Comparison of ENCODE assay signal across 8 mouse cellular contexts in the genomic region with DNA sequence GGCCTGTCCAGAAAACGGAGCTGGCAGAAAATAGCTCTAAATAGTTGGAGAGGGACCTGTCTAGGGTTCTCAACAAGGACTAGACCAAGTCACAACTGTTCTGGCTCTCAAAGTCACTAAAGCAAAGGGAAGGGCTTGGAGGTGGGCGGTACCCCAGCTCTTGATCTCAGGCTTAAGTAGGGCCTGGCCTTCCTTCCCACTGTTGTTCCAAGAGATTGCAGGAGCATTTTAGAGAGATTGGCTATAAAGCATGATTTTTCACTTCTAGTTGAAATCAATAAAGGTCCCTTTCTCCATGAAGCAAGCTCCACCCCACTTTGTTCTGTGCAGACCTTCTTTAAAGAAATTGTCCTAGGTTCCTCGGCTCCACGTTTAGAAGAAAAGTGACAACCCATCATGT. TPM values are rescaled to one million over a fixed set of nuclear protein-coding genes. Genes with fewer than 3 reads are reported as not detected.
DNase-seq lines count a peak whose midpoint lies in the region; ATAC-seq and TF ChIP-seq lines count a peak whose summit lies in the region.

No protein-coding gene starts in this region.

- 0 out of 2 replicates have a peak, but pooled peaks cover 3% of the 10 kb centered on the region for H3K4me1 ChIP-seq in liver, adult 2 months (ENCODE audit: control insufficient read depth, insufficient read depth, low read length)
- peaks cover 23% of the 10 kb centered on the region for H3K4me1 ChIP-seq in embryonic facial prominence, embryonic 10.5 days
- H3K4me1 ChIP-seq in limb, embryonic 10.5 days = peaks cover 16% of the 10 kb centered on the region
- peaks cover 6% of the 10 kb centered on the region; the same call in 1 of the 2 replicates for H3K4me1 ChIP-seq in olfactory bulb, adult 2 months (ENCODE audit: control insufficient read depth, insufficient read depth, low read length)

- H3K27ac ChIP-seq in liver, adult 2 months (replicated peaks; ENCODE audit: insufficient read depth, low read depth, low read length) = no peak overlapping the region
- peak overlapping the region; percentile 94 for H3K27ac ChIP-seq in embryonic facial prominence, embryonic 10.5 days (replicated peaks)
- peak overlapping the region; percentile 92 for H3K27ac ChIP-seq in limb, embryonic 10.5 days
- 0 out of 2 replicates have a peak overlapping the region, but pooled peaks have one; percentile 10 for H3K27ac ChIP-seq in olfactory bulb, adult 2 months (ENCODE audit: insufficient read depth, low read depth, low read length)

- H3K27me3 ChIP-seq in liver, adult 2 months (ENCODE audit: control insufficient read depth, insufficient read depth, low read length) = no peaks in the 10 kb centered on the region
- H3K27me3 ChIP-seq in embryonic facial prominence, embryonic 10.5 days (replicated peaks; ENCODE audit: low read depth, poor library complexity, severe bottlenecking) = peaks cover 16% of the 10 kb centered on the region
- H3K27me3 ChIP-seq in limb, embryonic 10.5 days (ENCODE audit: low read depth, poor library complexity, severe bottlenecking) = peaks cover 4% of the 10 kb centered on the region; the same call in 1 of the 2 replicates

- H3K4me3 ChIP-seq in liver, adult 2 months (ENCODE audit: insufficient read depth, low read depth, low read length) = 0 out of 2 replicates have a peak overlapping the region, but pooled peaks have one; percentile 76
- peak overlapping the region; percentile 89 for H3K4me3 ChIP-seq in embryonic facial prominence, embryonic 10.5 days
- H3K4me3 ChIP-seq in limb, embryonic 10.5 days = peak overlapping the region; percentile 89
- H3K4me3 ChIP-seq in olfactory bulb, adult 2 months (ENCODE audit: insufficient read depth, low read depth, low read length) = no peak overlapping the region; the same call in 1 of the 2 replicates

- H3K9ac ChIP-seq in liver, adult 2 months (ENCODE audit: low read depth, low read length) = peak overlapping the region; percentile 61; the same call in 1 of the 2 replicates

- no peaks in the 10 kb centered on the region for H3K9me3 ChIP-seq in embryonic facial prominence, embryonic 10.5 days
- H3K9me3 ChIP-seq in limb, embryonic 10.5 days (replicated peaks) = no peaks in the 10 kb centered on the region

- TF ChIP-seq POLR2A in liver, adult 2 months (IDR thresholded peaks at IDR 0.05; ENCODE audit: extremely low read depth, insufficient read depth, low read length) = no peak
- no peak for TF ChIP-seq POLR2A in olfactory bulb, adult 2 months (IDR thresholded peaks at IDR 0.05; ENCODE audit: insufficient read depth, low read depth, low read length)

- H3K36me3 ChIP-seq in liver, adult 2 months (ENCODE audit: control insufficient read depth, insufficient read depth, low read length) = no peaks in the 10 kb centered on the region
- no peaks in the 10 kb centered on the region for H3K36me3 ChIP-seq in embryonic facial prominence, embryonic 10.5 days (replicated peaks)
- H3K36me3 ChIP-seq in limb, embryonic 10.5 days = no peaks in the 10 kb centered on the region

- no peak for DNase-seq in liver, adult 2 months (ENCODE audit: extremely low read depth, low read depth, low spot score)
- no peak for DNase-seq in liver
- DNase-seq in embryonic facial prominence, embryonic 10.5 days (ENCODE audit: low spot score) = no peak
- DNase-seq in limb, embryonic 10.5 days (ENCODE audit: low spot score) = no peak
- DNase-seq in retina, postnatal 1 day = no peak
- DNase-seq in right cerebral cortex, adult 18-20 months = no peak

- ATAC-seq in activated CD4-positive, CD25-positive, alpha-beta regulatory T cell, adult 4 months = no peak

- WGBS in liver, adult 2 months = 51% methylated on average over 4 of the region's 4 CpGs
- 64% methylated on average over 4 of the region's 4 CpGs for WGBS in embryonic facial prominence, embryonic 10.5 days
- 76% methylated on average over 4 of the region's 4 CpGs for WGBS in limb, embryonic 10.5 days
- WGBS in olfactory bulb, adult 2 months = 57% methylated on average over 4 of the region's 4 CpGs

- no peak for TF ChIP-seq CTCF in liver, adult 2 months (IDR thresholded peaks at IDR 0.05; ENCODE audit: low read depth, low read length)
- no peak for TF ChIP-seq CTCF in olfactory bulb, adult 2 months (IDR thresholded peaks at IDR 0.05; ENCODE audit: insufficient read depth, low read depth, low read length)

- no peaks in the 10 kb centered on the region for H3K79me2 ChIP-seq in liver, adult 2 months (ENCODE audit: control insufficient read depth, insufficient read depth, low read length)

RNA-seq across cellular contexts. Expression of a gene that starts 0.7 kb away (rescaled TPM):
- 0.18 and 1.0 TPM in 2 replicates for total RNA-seq in liver, adult 2 months (2014; rRNA removed)
- polyA plus RNA-seq in liver, adult 2 months (2012; rRNA removed) = 1.6 and 2.6 TPM in 2 replicates
- 61.6 and 62.0 TPM in 2 replicates for polyA plus RNA-seq in embryonic facial prominence, embryonic 10.5 days (2016; fragmentation: Nextera tagmentation; extraction: Ambion mirVana)
- polyA plus RNA-seq in limb, embryonic 10.5 days (2016; fragmentation: Nextera tagmentation; extraction: Ambion mirVana) = 66.8 and 67.6 TPM in 2 replicates
- polyA plus RNA-seq in olfactory bulb, adult 2 months (2012; ENCODE audit: insufficient read depth, insufficient read length, low replicate concordance, missing spikeins) = not detected in 2 replicates
- polyA plus RNA-seq in activated CD4-positive, CD25-positive, alpha-beta regulatory T cell, adult 4 months (2017; shearing (Covaris generic)) = 10 to 100 TPM; 12.2 to 13.0 TPM

RNA-seq across cellular contexts. Expression of a gene that starts 2.9 kb away (rescaled TPM):
- total RNA-seq in liver, adult 2 months (2014; rRNA removed) = under 0.01 TPM in 1 of 2 replicates, not detected in the other
- polyA plus RNA-seq in liver, adult 2 months (2012; rRNA removed) = not detected in 2 replicates
- 0.05 TPM in 1 of 2 replicates, not detected in the other for polyA plus RNA-seq in embryonic facial prominence, embryonic 10.5 days (2016; fragmentation: Nextera tagmentation; extraction: Ambion mirVana)
- 0.13 and 0.36 TPM in 2 replicates for polyA plus RNA-seq in limb, embryonic 10.5 days (2016; fragmentation: Nextera tagmentation; extraction: Ambion mirVana)
- not detected in 2 replicates for polyA plus RNA-seq in olfactory bulb, adult 2 months (2012; ENCODE audit: insufficient read depth, insufficient read length, low replicate concordance, missing spikeins)
- polyA plus RNA-seq in activated CD4-positive, CD25-positive, alpha-beta regulatory T cell, adult 4 months (2017; shearing (Covaris generic)) = not detected

RNA-seq across cellular contexts. Expression of a gene that starts 15.2 kb away (rescaled TPM):
- 1.3 and 1.6 TPM in 2 replicates for total RNA-seq in liver, adult 2 months (2014; rRNA removed)
- polyA plus RNA-seq in liver, adult 2 months (2012; rRNA removed) = 3.1 and 3.7 TPM in 2 replicates
- polyA plus RNA-seq in embryonic facial prominence, embryonic 10.5 days (2016; fragmentation: Nextera tagmentation; extraction: Ambion mirVana) = 12.6 and 14.1 TPM in 2 replicates
- 5.9 and 9.0 TPM in 2 replicates for polyA plus RNA-seq in limb, embryonic 10.5 days (2016; fragmentation: Nextera tagmentation; extraction: Ambion mirVana)
- not detected in 2 replicates for polyA plus RNA-seq in olfactory bulb, adult 2 months (2012; ENCODE audit: insufficient read depth, insufficient read length, low replicate concordance, missing spikeins)
- polyA plus RNA-seq in activated CD4-positive, CD25-positive, alpha-beta regulatory T cell, adult 4 months (2017; shearing (Covaris generic)) = 1 to 10 TPM in 1 of 2 experiments, under 1 TPM in 1; 0.91 to 2.7 TPM

RNA-seq across cellular contexts. Expression of a gene that starts 20.2 kb away (rescaled TPM):
- total RNA-seq in liver, adult 2 months (2014; rRNA removed) = not detected in 2 replicates
- polyA plus RNA-seq in liver, adult 2 months (2012; rRNA removed) = 0.06 TPM in 1 of 2 replicates, not detected in the other
- 8.3 and 9.6 TPM in 2 replicates for polyA plus RNA-seq in embryonic facial prominence, embryonic 10.5 days (2016; fragmentation: Nextera tagmentation; extraction: Ambion mirVana)
- 13.8 and 19.5 TPM in 2 replicates for polyA plus RNA-seq in limb, embryonic 10.5 days (2016; fragmentation: Nextera tagmentation; extraction: Ambion mirVana)
- polyA plus RNA-seq in olfactory bulb, adult 2 months (2012; ENCODE audit: insufficient read depth, insufficient read length, low replicate concordance, missing spikeins) = not detected in 2 replicates
- 1 to 10 TPM in 1 of 2 experiments, under 1 TPM in 1; 0.71 to 1.2 TPM for polyA plus RNA-seq in activated CD4-positive, CD25-positive, alpha-beta regulatory T cell, adult 4 months (2017; shearing (Covaris generic))

RNA-seq across cellular contexts. Expression of a gene that starts 41.7 kb away (rescaled TPM):
- not detected in 2 replicates for total RNA-seq in liver, adult 2 months (2014; rRNA removed)
- polyA plus RNA-seq in liver, adult 2 months (2012; rRNA removed) = not detected in 2 replicates
- 10.5 and 13.5 TPM in 2 replicates for polyA plus RNA-seq in embryonic facial prominence, embryonic 10.5 days (2016; fragmentation: Nextera tagmentation; extraction: Ambion mirVana)
- polyA plus RNA-seq in limb, embryonic 10.5 days (2016; fragmentation: Nextera tagmentation; extraction: Ambion mirVana) = 1.9 and 4.6 TPM in 2 replicates
- not detected in 2 replicates for polyA plus RNA-seq in olfactory bulb, adult 2 months (2012; ENCODE audit: insufficient read depth, insufficient read length, low replicate concordance, missing spikeins)
- not detected for polyA plus RNA-seq in activated CD4-positive, CD25-positive, alpha-beta regulatory T cell, adult 4 months (2017; shearing (Covaris generic))
